Mouse (Mus musculus): ENCODE measurements around the gene Utp4.

DNA sequence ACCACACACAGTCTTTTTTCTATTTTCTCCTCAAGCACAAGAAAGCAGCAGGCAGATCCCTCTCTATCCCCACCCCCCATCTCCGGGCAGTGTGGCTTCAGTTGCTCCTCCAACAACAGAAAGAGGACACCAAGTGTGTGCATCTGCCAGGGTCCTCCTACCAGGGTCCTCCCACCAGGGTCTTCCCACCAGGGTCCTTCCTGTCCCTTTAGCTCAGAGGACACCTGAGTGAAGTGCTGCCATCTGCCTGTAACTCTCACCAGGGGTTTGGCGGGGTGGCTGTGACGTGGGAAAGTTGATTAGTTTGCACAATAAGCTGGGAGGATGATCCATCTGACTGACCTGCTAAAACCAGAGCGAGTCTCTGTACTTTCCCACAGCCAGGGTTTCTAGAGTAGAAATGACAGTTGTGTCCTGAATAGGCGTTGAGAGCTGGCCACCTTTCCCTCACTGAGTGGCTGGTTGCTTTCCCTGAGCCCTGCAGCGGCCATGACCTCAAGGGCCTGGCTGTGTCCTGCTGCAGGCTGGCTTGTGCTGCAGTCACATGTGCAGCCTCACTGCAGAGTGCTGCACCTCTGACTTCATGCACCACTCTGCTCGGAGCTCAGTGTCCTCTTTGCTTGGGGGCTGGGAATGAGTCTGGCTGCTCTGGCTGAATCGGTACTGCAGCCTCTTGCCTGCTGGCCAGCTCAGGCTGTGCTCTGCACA, 38.7 kb upstream of the Utp4 start:
- TF ChIP-seq MAX (IDR thresholded peaks at IDR 0.05) = no peak
- no peak for TF ChIP-seq CTCF (IDR thresholded peaks at IDR 0.05; ENCODE audit: control insufficient read depth, insufficient read depth, insufficient read length)
- TF ChIP-seq CEBPB (IDR thresholded peaks at IDR 0.05; ENCODE audit: low read depth) = no peak
- no peak for TF ChIP-seq USF1 (IDR thresholded peaks at IDR 0.05; ENCODE audit: low read depth)
- TF ChIP-seq MYOG (IDR thresholded peaks at IDR 0.05; ENCODE audit: control insufficient read depth, extremely low read depth, insufficient read length) = no peak
- no peak for TF ChIP-seq MYOD1 (IDR thresholded peaks at IDR 0.05; ENCODE audit: control insufficient read depth, insufficient read length, low read depth)
